Mouse (Mus musculus) cerebellum, adult 2 months (tissue): ENCODE data around the gene Slc22a5.

ENCODE experiments used
- CTCF ChIP-seq: fragments of 200-500 bp; IDR thresholded peaks from 2 replicates; pipeline ENCODE4 v1.5.1; 2011; ENCODE audit warnings: low read depth, mild to moderate bottlenecking, control low read depth, low read length, moderate library complexity, borderline replicate concordance; ENCODE audit not compliant: insufficient read depth
- POLR2A ChIP-seq: fragments of 200-500 bp; IDR thresholded peaks from 2 replicates; pipeline ENCODE4 v1.6.1; 2011; ENCODE audit warnings: low read length, control low read depth, borderline replicate concordance; ENCODE audit not compliant: insufficient read depth

GRCm38 (mm10) chr11:53890225-53890624, 1.2 kb downstream of the Slc22a5 start:
- TF ChIP-seq POLR2A, result no peak
- TF ChIP-seq CTCF, result no peak
